Mouse (Mus musculus) gastrocnemius, adult 2 months (tissue): ENCODE results near the gene Angptl7. TPM values are rescaled to one million over a fixed set of nuclear protein-coding genes. Genes with fewer than 3 reads are reported as not detected.

Experiments used
- DNase-seq: peaks from one replicate; pipeline ENCODE4 v3.0.0; 2022
- H3K27ac ChIP-seq: fragments of 200-600 bp; 2 replicates; pipeline ENCODE4 v1.8.1; 2022; ENCODE audit warnings: mild to moderate bottlenecking
- H3K4me3 ChIP-seq: fragments of 200-600 bp; 2 replicates; pipeline ENCODE4 v1.8.1; 2022; ENCODE audit warnings: mild to moderate bottlenecking, moderate library complexity
- CTCF ChIP-seq: fragments of 200-600 bp; IDR thresholded peaks from 2 replicates; pipeline ENCODE4 v1.8.1; 2022; ENCODE audit warnings: antibody characterized with exemption, mild to moderate bottlenecking, moderate library complexity
- intact Hi-C: fragments of 180-260 bp; cut with DNase I; formaldehyde crosslinking; loops from one replicate; pipeline ENCODE4 v1.15.1; 2025
- total RNA-seq, 2 experiments: library from RNA; stranded (reverse); gene quantifications; 2 replicates each; pipeline ENCODE4 v1.2.3; 2021

Gene Angptl7
- total RNA-seq, 2 experiments from 2014 or later = 27.8 to 52.8 TPM

DNA sequence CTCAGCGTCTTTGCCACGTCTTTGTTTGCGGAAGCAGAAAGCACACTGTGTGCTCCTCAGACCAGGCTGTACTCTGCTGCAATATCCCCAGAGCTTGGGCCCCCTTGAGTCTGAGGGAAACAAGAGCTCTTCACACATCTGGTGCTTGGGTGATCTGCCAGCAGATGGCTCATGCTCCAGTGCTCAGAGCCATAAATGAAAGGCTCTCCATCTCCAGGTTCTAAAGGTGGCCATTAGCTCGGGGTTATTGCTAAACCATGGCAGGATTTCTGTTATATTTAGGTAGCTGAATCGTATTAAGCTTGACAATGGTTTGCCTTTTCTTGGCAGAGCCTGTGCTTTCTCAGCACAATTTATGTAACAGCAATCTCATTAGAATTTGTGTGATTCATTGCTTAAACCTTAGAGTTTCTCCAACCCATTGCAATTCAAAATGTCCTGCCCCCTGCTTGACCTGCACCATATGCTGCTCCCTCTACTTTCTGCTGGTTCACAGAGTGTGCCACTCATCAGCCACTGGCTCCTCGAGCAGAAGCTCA is 12.8 kb upstream of the Angptl7 start:
- peak overlapping the region; percentile 83 for H3K27ac ChIP-seq
- TF ChIP-seq CTCF = no peak
- H3K4me3 ChIP-seq = no peak overlapping the region
- intact Hi-C loops = no loop called here
- peak; percentile 71 for DNase-seq

DNA sequence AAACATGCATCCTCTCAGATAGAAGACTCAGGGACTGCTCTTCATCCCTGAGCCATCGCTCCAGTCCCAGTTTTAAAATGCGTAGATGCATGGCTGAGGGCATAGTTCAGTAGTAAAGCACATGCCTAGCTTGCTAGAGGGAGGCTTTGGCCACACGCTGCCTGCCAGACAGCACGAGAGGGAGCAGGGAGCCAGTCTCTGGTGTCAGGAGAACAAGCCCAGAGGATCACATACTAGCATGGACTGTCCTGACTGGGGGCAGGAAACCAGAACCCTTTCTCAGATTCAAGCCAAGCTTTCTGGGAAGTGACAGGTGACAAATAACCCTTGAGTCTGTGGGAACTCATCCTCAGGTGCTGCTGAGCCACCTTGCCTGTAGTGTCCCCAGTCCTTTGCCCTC is 11.1 kb upstream of the Angptl7 start:
- peak; percentile 74 for DNase-seq
- no peak for TF ChIP-seq CTCF
- intact Hi-C loops = no loop called here
- H3K27ac ChIP-seq = peak overlapping the region; percentile 83
- no peak overlapping the region for H3K4me3 ChIP-seq

DNA sequence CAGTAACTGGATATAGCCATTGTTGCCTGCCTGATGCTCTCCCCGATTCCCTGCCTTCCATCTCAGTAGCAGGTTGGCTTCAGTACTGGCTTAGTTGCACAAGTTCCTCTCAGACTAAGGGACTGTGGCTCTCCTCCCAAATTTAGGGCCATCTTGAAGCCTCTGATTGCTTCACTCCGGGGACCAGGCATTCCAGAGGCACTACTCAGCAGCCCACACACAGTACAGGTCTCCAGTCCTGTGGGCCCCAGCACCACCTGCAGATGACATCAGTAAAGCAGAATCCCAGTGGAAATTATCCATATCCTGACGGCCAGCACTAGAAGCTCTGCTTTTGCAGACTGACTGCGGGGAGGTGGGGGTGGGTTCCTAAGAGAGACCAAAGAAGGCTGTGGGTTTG is 10.4 kb upstream of the Angptl7 start:
- Histone ChIP-seq H3K4me3 (no peak overlapping the region), H3K27ac (peak overlapping the region; percentile 83)
- intact Hi-C loops = no loop called here
- peak; percentile 75 for DNase-seq
- TF ChIP-seq CTCF = no peak

DNA sequence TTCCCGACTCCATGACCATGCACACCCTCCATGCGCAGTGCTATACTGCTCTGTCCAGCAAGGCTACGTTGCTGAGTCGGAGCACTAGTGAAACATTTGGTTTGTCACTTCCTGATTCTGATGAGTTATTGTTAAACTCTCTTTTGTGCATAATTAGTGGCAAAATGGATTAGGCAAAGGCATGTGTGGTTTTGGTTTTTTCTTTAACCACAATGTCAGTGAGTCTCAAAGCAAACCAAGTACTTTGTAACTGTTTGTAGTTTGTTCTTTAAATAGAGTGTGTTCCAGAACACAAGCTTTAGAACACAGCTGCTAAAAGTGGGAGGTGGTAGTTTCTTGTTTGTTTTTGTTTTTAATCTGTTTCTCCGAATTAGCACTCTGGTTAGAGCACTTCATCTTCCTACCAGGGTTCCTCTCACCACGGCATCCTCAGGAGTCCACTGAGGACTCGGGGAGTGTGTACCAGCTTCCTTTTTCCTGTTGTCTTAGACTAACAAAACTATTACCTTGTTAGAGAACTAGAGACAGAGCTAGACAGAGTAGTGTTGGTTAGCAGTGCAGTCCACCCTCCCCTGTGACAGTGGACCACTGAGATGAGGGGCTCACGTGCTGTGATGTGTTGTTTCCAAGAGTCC is 9.3 kb upstream of the Angptl7 start:
- no peak for DNase-seq
- no peak for TF ChIP-seq CTCF
- Histone ChIP-seq H3K4me3 (no peak overlapping the region), H3K27ac (peak overlapping the region; percentile 83)
- intact Hi-C loops = no loop called here

DNA sequence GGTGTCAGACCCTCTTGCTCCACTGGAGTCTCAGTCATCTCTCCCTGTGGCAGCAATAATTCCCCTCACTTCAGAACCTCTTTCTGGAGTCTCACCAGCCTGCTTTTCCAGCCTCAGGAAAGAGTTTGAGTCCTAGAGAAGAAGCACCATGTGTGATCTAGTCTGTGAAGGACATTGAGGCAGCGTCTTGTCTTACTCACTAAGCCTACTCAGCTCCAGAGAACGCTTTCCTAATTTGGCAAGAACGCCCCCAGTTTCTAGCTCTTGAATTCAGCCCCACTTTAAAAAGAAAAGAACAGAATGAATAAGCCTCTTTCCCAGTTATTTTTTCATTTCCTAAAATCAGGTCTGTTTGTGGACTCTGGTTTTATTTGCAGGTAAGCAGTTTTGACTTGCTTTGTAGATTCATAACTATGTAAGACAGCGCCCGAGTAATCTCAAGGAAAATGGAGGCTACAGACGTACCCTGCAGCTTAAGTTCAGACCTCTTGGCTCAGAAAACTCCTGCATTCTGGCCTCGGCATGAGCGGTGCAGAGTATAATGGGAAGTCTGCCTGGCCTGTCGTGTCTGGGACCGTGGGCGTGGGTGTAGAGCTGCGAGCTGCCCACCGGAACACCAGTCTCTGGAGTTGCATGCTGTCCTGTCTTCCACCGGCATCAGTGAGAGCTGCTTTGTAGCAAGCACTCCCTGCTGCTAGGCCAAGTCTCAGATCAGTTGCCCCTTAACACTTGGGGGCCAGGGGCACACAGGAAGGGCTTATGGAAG is 8.0 kb upstream of the Angptl7 start:
- no peak for TF ChIP-seq CTCF
- Histone ChIP-seq H3K4me3 (no peak overlapping the region), H3K27ac (peak overlapping the region; percentile 83)
- intact Hi-C loops = no loop called here
- no peak for DNase-seq

DNA sequence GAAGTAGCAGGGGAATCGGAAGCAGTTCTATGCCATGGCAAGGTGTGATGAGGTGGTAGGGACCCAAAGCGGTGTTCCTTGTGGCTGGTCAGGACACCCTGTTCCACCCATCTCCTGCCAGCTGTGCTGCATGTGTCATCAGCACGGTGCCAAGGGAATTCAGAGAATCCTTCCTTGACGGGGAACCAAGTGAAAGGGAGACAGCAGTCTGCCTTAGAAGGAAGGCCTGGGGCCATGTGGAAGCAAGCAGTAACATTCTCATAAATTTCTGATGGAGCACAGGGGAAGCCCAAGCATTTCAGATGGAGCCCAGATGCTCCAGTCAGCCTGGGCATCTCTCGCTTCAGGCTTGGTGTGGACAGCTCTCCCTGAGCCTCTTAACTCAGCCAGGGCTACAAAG is 7.3 kb upstream of the Angptl7 start:
- DNase-seq = peak; percentile 79
- Histone ChIP-seq H3K27ac (peak overlapping the region; percentile 83), H3K4me3 (no peak overlapping the region)
- no peak for TF ChIP-seq CTCF
- intact Hi-C loops = no loop called here

DNA sequence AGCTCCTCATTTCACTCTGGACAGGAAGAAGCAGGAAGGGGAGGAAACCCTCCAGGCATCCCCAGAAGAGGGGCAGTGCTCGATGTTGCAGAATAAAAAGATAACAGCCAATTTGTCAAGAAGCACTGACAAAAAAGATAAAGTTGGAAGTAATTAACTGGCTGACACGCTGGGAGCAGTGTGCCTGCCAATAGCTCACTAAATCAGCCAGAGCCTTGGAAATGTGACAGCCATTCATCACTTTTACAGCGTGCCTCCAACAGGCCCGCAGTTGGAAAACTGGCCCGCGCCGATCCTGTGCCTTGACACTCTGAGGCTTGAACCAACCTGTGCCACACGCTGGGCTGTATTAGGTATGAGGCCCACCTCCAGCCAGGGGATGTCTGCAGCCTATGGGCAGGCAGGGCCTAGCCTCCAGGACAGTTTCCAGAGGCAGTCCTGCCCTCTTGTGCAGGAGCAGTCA is 4.3 kb upstream of the Angptl7 start:
- DNase-seq = peak; percentile 82
- no peak for TF ChIP-seq CTCF

DNA sequence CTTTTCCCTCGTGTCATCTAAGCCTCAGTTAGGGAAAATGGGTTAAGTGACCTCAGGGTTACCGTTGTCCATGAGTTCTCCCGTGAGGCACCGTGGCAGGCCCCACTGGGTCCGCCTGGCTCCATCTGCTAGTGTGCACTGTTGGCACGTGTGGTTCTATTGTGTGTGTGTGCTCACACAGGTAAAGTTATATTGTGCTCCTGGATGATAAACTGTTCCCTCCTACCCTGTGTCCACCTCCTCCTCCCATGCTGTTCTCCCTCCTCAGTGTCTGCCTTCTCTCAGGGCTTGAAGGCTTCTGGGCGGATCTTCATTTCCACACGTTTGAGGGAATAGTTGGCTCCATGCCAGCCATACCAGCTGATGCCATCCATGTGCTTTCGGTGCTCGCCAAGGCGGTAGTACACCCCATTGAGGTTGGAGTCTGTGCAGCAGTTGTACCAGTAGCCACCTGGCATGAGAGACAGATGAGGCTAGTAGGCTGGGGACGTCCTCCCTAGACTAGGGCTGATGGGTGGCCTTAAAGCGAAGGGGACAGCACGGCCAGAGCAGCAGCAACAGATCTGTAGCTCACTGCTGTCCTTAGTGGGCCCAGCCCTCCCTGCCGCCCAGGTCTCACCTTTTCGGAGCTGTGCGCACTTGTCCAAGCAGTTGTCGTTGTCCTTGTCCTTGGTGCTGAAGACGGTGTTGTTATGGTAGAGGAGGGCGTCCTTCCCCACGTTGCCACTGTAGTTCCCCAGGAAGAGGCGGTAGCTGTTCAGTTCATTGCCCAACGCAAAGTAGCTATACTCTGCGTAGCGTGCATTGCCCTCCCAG is 4.2 kb downstream of the Angptl7 start:
- TF ChIP-seq CTCF = no peak
- no peak overlapping the region for H3K4me3 ChIP-seq
- no peak overlapping the region for H3K27ac ChIP-seq
- no peak for DNase-seq
- intact Hi-C loops = no loop called here

More for the DNA sequence above, 4.3 kb upstream of the Angptl7 start:
- intact Hi-C loops = no loop called here
- Histone ChIP-seq H3K4me3 (no peak overlapping the region), H3K27ac (peak overlapping the region; percentile 84)

DNA sequence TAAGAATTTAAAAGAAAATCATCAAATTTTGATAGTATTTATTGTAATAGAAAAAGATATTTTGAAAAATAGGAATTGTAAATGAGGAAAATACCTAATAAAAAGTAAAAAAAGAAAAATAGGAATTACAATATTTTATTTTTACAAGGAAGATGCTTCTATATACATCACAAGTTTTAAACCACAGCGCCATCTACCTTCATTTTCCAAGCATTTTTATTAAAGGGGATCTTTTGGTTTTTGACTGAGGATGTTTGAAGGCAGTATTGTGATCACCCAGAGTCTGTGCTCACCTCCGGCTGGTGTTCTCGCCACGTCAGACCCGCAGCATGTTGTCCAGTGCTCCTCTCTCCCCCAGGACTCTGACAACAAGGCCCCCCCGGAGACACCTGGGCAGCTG is 5.1 kb downstream of the Angptl7 start:
- no peak for DNase-seq
- intact Hi-C loops = no loop called here
- TF ChIP-seq CTCF = peak; percentile 11; the same call in 1 of the 2 replicates

DNA sequence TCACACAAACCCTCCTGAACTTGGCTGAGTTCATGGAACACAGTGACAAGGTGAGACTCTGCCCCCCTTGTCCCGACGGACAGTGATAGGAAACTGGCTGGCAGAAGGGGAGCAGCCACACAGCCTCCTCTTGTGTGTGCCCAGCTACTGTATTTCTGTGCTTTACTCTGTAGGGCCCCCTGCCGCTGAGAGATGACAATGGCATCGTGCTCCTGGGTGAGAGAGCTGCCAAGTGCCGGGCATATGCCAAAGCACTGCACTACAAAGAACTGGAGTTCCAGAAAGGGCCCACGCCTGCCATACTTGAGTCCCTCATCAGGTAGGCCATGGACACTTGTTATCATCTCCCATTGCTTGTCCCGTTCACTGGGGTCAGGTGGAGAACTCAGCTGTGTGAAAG is 8.8 kb downstream of the Angptl7 start:
- peak; percentile 40 for DNase-seq
- H3K4me3 ChIP-seq = no peak overlapping the region
- intact Hi-C loops = no loop called here
- TF ChIP-seq CTCF = peak; percentile 22; the same call in 1 of the 2 replicates
- H3K27ac ChIP-seq = peak overlapping the region; percentile 60

More for the DNA sequence above, 5.1 kb downstream of the Angptl7 start:
- no peak overlapping the region for H3K4me3 ChIP-seq
- no peak overlapping the region; the same call in 1 of the 2 replicates for H3K27ac ChIP-seq

DNA sequence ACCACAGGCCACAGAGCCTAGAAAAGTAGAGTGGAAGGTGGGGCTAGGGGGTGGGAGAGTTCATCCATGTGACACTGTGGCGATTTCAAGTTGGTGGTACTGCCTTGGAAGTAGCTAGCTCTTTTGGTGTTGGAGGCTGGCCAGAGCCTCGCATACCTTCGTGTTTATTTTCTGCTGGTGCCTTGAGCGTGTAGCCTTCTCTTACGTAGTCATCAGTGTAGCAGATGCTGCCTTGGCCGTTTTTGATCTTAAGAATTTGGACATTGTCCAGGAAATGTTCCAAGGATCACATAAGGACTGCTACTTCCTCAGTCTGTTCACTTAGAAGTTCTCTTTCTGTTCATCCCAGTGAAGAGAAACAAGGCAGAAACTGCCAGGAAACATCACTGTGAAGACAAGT is 9.8 kb downstream of the Angptl7 start:
- Histone ChIP-seq H3K27ac (peak overlapping the region; percentile 60), H3K4me3 (no peak overlapping the region)
- peak; percentile 51 for DNase-seq
- TF ChIP-seq CTCF = no peak
- intact Hi-C loops = no loop called here

DNA sequence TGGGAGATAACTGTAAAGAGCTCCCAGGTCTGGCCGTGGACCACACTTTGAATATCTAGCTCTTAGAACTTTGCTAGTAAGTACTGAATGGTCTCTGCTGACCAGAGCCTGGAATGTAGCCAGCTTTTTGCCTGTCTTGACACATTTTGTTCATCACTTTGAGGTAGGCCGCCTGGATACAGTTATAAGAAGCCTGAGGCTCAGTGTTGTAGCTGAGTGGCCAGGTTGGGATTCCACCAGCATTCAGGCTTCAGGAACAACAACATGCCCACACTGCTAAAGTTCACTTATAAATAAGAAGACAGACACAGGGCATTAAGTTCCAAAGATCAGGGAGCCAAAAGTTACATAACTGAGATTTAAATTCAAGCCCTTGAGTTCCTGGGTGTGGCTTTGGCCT is 12.4 kb downstream of the Angptl7 start:
- TF ChIP-seq CTCF = no peak
- Histone ChIP-seq H3K4me3 (no peak overlapping the region), H3K27ac (no peak overlapping the region)
- DNase-seq = peak; percentile 12
- intact Hi-C loops = no loop called here
